Mouse (Mus musculus) midbrain, embryonic 13.5 days (tissue): Measurements from ENCODE around the gene Fam118a. TPM values are rescaled to one million over a fixed set of nuclear protein-coding genes. Genes with fewer than 3 reads are reported as not detected.
"Not testable (repeated sequence)": the region's sequence is repeated elsewhere in the genome, so short reads cannot be mapped to it uniquely, and the experiment has no call there.

Experiments
- ATAC-seq: fragments of 200-750 bp; cut with Nextera tagmentation; 2 replicates; pipeline ENCODE4 v1.8.0; 2017; ENCODE audit warnings: mild to moderate bottlenecking, moderate TSS enrichment, moderate library complexity
- H3K27ac ChIP-seq: fragments of 300-500 bp; sonication (generic); 2 replicates; pipeline ENCODE4 v1.5.1; 2015; ENCODE audit warnings: inconsistent platforms, mild to moderate bottlenecking, moderate library complexity
- H3K27me3 ChIP-seq: fragments of 300-500 bp; sonication (generic); 2 replicates; pipeline ENCODE4 v1.6.1; 2015; ENCODE audit warnings: mild to moderate bottlenecking, inconsistent platforms
- H3K36me3 ChIP-seq: fragments of 300-500 bp; sonication (generic); 2 replicates; pipeline ENCODE4 v1.6.1; 2015; ENCODE audit warnings: mild to moderate bottlenecking, inconsistent platforms
- H3K4me1 ChIP-seq: fragments of 300-500 bp; sonication (generic); replicated peaks from 2 replicates; pipeline ENCODE4 v1.6.1; 2015; ENCODE audit warnings: inconsistent platforms
- H3K4me2 ChIP-seq: fragments of 300-500 bp; sonication (generic); replicated peaks from 2 replicates; pipeline ENCODE4 v1.6.1; 2015; ENCODE audit warnings: moderate library complexity, mild to moderate bottlenecking, inconsistent platforms
- H3K4me3 ChIP-seq: fragments of 300-500 bp; sonication (generic); replicated peaks from 2 replicates; pipeline ENCODE4 v1.5.1; 2015; ENCODE audit warnings: mild to moderate bottlenecking, inconsistent platforms
- H3K9ac ChIP-seq: fragments of 300-500 bp; sonication (generic); replicated peaks from 2 replicates; pipeline ENCODE4 v1.6.1; 2015; ENCODE audit warnings: mild to moderate bottlenecking, inconsistent platforms
- H3K9me3 ChIP-seq: fragments of 300-500 bp; sonication (generic); 2 replicates; pipeline ENCODE4 v1.6.1; 2016; ENCODE audit warnings: mild to moderate bottlenecking, inconsistent platforms
- WGBS: fragments of 180-500 bp; shearing (Covaris S2); methylation state at CpG from one replicate; pipeline ENCODE4 v1.1.7; 2015; 5-methylcytosine and 5-hydroxymethylcytosine counted together
- polyA plus RNA-seq: library from polyadenylated mRNA; unstranded; fragments of >200 nt; fragmentation: Nextera tagmentation; extraction: Ambion mirVana; gene quantifications from 2 replicates; pipeline ENCODE4 v1.2.1, GENCODE M21; 2015

Gene Fam118a
- polyA plus RNA-seq, 1 experiment from 2014 or later, result 24.4 TPM

DNA sequence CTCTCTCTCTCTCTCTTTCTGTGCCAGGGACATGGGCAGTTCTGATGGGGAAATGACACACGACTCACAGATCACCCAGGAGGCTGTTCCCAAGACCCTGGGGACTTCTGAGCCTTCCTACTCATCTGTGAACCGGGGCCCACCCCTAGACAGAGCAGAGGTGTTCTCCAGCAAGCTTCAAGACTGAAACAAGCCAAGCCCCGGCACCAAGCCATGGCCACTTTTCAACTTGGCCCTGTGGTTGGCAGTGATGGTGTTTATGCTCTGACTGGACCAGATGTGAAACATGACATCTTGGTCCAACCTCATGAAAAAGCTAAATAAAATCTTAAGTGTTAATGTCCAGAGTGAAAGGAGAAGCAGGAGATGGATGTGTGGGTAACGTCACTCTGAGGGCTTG, 6.5 kb upstream of the Fam118a start:
- 75% methylated on average over 4 of the region's 4 CpGs for WGBS
- Histone ChIP-seq H3K9me3 (no peaks in the 10 kb centered on the region), H3K27ac (no peak overlapping the region), H3K4me3 (no peak overlapping the region), H3K4me1 (peaks cover 1% of the 10 kb centered on the region), H3K4me2 (no peak overlapping the region), H3K36me3 (no peaks in the 10 kb centered on the region), H3K9ac (no peak overlapping the region), H3K27me3 (peaks cover 10% of the 10 kb centered on the region)
- no peak for ATAC-seq

DNA sequence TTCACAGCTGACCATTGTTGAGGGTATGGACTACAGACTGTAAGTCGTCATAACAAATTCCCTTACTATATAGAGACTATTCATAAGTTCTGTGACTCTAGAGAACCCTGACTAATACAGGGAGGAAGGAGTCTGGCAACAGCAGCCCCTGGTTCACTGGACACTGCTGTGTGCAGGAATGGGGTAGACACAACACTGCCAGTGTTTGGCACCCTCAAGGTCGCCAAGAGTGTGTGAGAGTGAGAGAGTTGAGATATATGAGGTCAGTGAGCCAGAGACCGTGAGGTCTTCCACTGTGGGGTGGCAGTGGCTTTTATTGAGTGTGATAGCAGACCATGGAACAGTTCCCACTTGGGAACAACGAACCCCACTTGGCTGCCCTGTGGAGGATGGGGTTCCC, 2.6 kb upstream of the Fam118a start:
- 85% methylated on average over 4 of the region's 4 CpGs for WGBS
- Histone ChIP-seq H3K27me3 (no peaks in the 10 kb centered on the region), H3K4me3 (no peak overlapping the region), H3K36me3 (no peaks in the 10 kb centered on the region), H3K4me2 (no peak overlapping the region), H3K4me1 (no peaks in the 10 kb centered on the region), H3K9ac (no peak overlapping the region), H3K9me3 (no peaks in the 10 kb centered on the region), H3K27ac (no peak overlapping the region)
- ATAC-seq, result no peak

GRCm38 (mm10) chr15:85027740-85028139, 1.0 kb upstream of the Fam118a start:
- no peaks in the 10 kb centered on the region for H3K4me1 ChIP-seq
- 33% methylated on average over 4 of the region's 4 CpGs for WGBS
- H3K27me3 ChIP-seq, result no peaks in the 10 kb centered on the region
- no peaks in the 10 kb centered on the region for H3K36me3 ChIP-seq
- H3K9ac ChIP-seq, result no peak overlapping the region
- H3K4me3 ChIP-seq, result no peak overlapping the region
- H3K27ac ChIP-seq, result no peak overlapping the region
- H3K9me3 ChIP-seq, result peaks cover 5% of the 10 kb centered on the region; the same call in 1 of the 2 replicates
- no peak for ATAC-seq
- no peak overlapping the region for H3K4me2 ChIP-seq

- H3K4me2 ChIP-seq, H3K27me3 ChIP-seq, H3K27ac ChIP-seq, H3K9me3 ChIP-seq, H3K36me3 ChIP-seq, ATAC-seq, H3K4me1 ChIP-seq, H3K9ac ChIP-seq, H3K4me3 ChIP-seq: not testable (repeated sequence)
- WGBS, result 95% methylated on average over 1 of the region's 1 CpGs
These were observed 1.9 kb downstream of the Fam118a start for GRCm38 (mm10) chr15:85030643-85031042.

DNA sequence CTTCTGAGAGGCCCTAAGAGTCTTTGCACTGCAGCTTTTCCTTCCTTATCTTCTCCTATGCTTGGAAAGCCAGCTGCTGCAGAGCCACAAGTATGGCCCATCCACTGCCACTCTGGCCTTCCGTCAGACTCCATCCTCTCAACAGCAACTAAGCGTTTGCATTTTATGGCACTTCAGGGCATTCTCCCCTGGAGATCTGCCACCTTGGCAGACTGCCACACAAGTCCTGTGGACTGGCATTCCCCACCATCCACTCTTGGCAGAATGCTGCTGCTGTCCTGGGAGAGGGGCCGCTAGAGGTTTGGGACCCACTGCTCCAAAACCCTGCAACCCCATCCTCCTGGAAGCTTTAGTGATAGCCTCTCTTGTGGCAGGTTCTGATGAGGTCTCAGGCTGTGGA, 3.1 kb downstream of the Fam118a start:
- Histone ChIP-seq H3K27me3 (peaks cover 13% of the 10 kb centered on the region), H3K9me3 (peaks cover 5% of the 10 kb centered on the region; the same call in 1 of the 2 replicates), H3K4me1 (peaks cover 8% of the 10 kb centered on the region), H3K4me2 (no peak overlapping the region), H3K36me3 (no peaks in the 10 kb centered on the region), H3K27ac (no peak overlapping the region), H3K4me3 (no peak overlapping the region), H3K9ac (no peak overlapping the region)
- 94% methylated on average over 3 of the region's 3 CpGs for WGBS
- ATAC-seq, result no peak

DNA sequence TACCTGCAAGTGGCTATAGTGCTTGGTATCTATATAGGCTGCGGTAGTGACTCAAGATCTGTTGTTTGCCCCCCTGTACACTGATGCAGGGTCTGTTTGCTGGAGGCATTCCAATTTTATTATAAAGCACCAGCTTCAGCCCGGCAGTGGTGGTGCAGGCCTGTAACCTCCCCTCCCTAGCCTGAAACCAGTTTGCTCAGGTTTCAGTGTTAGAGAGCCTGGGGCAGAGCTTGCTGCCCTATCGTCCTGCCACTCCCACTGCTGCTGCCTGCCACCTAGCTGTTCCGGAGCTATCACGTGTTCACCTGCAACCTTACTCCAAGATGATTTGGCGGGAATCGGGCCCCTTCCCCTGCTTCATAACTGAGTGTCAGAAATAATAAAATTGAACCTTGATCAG, 5.2 kb downstream of the Fam118a start:
- Histone ChIP-seq H3K27me3 (peaks cover 13% of the 10 kb centered on the region), H3K4me1 (peaks cover 24% of the 10 kb centered on the region)
- H3K4me3 ChIP-seq, H3K9me3 ChIP-seq, ATAC-seq, H3K27ac ChIP-seq, H3K36me3 ChIP-seq, H3K4me2 ChIP-seq, H3K9ac ChIP-seq: not testable (repeated sequence)
- 56% methylated on average over 7 of the region's 7 CpGs for WGBS

- WGBS, result under 1% methylated on average over 75 of the region's 75 CpGs
- peak; percentile 96 for ATAC-seq
These were observed 8.0 kb downstream of the Fam118a start for GRCm38 (mm10) chr15:85036566-85037342.

DNA sequence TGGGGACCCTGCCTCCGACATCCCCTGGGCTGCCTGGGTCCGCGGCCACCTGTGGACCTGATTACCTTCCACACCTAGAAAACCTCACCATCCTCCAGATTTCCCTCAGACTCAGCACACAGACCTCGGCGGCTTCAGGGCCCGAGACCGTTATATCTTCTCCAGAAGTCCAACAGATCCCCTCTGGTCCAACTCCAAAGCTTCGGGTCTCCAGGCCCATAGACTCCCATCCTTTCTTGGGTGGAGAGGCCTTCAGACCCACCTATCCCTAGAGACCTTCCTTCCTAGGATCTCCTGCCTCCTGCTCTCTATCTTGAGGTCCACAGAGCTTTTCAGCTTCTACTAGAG, 8.6 kb downstream of the Fam118a start:
- Histone ChIP-seq H3K9me3 (peaks cover 3% of the 10 kb centered on the region; the same call in 1 of the 2 replicates), H3K36me3 (no peaks in the 10 kb centered on the region), H3K4me2 (peak overlapping the region; percentile 87), H3K4me3 (peak overlapping the region; percentile 70), H3K27me3 (peaks cover 13% of the 10 kb centered on the region), H3K9ac (peak overlapping the region; percentile 82), H3K27ac (no peak overlapping the region), H3K4me1 (peaks cover 40% of the 10 kb centered on the region)
- WGBS, result 6% methylated on average over 8 of the region's 8 CpGs
- no peak for ATAC-seq

More at GRCm38 (mm10) chr15:85036566-85037342, 8.0 kb downstream of the Fam118a start:
- peak overlapping the region; percentile 82 for H3K9ac ChIP-seq
- H3K4me1 ChIP-seq, result peaks cover 34% of the 10 kb centered on the region
- peaks cover 5% of the 10 kb centered on the region; the same call in 1 of the 2 replicates for H3K9me3 ChIP-seq
- peaks cover 13% of the 10 kb centered on the region for H3K27me3 ChIP-seq
- H3K4me3 ChIP-seq, result peak overlapping the region; percentile 70
- no peak overlapping the region for H3K27ac ChIP-seq
- H3K36me3 ChIP-seq, result no peaks in the 10 kb centered on the region
- peak overlapping the region; percentile 87 for H3K4me2 ChIP-seq

GRCm38 (mm10) chr15:85041546-85042225, 12.9 kb downstream of the Fam118a start:
- Histone ChIP-seq H3K4me1 (peaks cover 48% of the 10 kb centered on the region), H3K27ac (peak overlapping the region; percentile 69), H3K9me3 (no peaks in the 10 kb centered on the region), H3K4me2 (no peak overlapping the region), H3K36me3 (peaks cover 13% of the 10 kb centered on the region), H3K4me3 (no peak overlapping the region), H3K9ac (no peak overlapping the region), H3K27me3 (no peaks in the 10 kb centered on the region)
- ATAC-seq, result no peak
- 73% methylated on average over 10 of the region's 10 CpGs for WGBS

GRCm38 (mm10) chr15:85042361-85042954, 13.7 kb downstream of the Fam118a start:
- H3K4me3 ChIP-seq, result no peak overlapping the region
- H3K4me1 ChIP-seq, result peaks cover 44% of the 10 kb centered on the region
- 7% methylated on average over 4 of the region's 4 CpGs for WGBS
- H3K27me3 ChIP-seq, result no peaks in the 10 kb centered on the region
- peak; percentile 76 for ATAC-seq
- 0 out of 2 replicates have a peak overlapping the region, but pooled peaks have one; percentile 5 for H3K4me2 ChIP-seq
- no peaks in the 10 kb centered on the region for H3K9me3 ChIP-seq
- H3K36me3 ChIP-seq, result peaks cover 19% of the 10 kb centered on the region
- peak overlapping the region; percentile 69 for H3K27ac ChIP-seq
- no peak overlapping the region for H3K9ac ChIP-seq

- Histone ChIP-seq H3K4me2 (no peak overlapping the region), H3K4me3 (no peak overlapping the region), H3K36me3 (peaks cover 26% of the 10 kb centered on the region), H3K27ac (peak overlapping the region; percentile 69), H3K9me3 (no peaks in the 10 kb centered on the region), H3K27me3 (no peaks in the 10 kb centered on the region), H3K4me1 (peaks cover 37% of the 10 kb centered on the region), H3K9ac (0 out of 2 replicates have a peak overlapping the region, but pooled peaks have one; percentile 29)
- ATAC-seq, result no peak
- whole genome bisulfite sequencing, result 60% methylated on average over 5 of the region's 5 CpGs
These were observed 14.4 kb downstream of the Fam118a start for GRCm38 (mm10) chr15:85043116-85043515.

- 74% methylated on average over 5 of the region's 5 CpGs for WGBS
- Histone ChIP-seq H3K4me1 (peaks cover 33% of the 10 kb centered on the region), H3K4me2 (no peak overlapping the region), H3K9me3 (no peaks in the 10 kb centered on the region), H3K27me3 (no peaks in the 10 kb centered on the region), H3K36me3 (peaks cover 32% of the 10 kb centered on the region), H3K4me3 (no peak overlapping the region), H3K9ac (peak overlapping the region; percentile 2; the same call in 1 of the 2 replicates), H3K27ac (no peak overlapping the region)
- ATAC-seq, result no peak
These were observed 15.0 kb downstream of the Fam118a start for GRCm38 (mm10) chr15:85043761-85044160.
